Mouse (Mus musculus) forebrain, embryonic 14.5 days (tissue): ENCODE measurements at regions not wholly inside any gene's neighbourhood (a gene's known extent, or its start where the extent isn't known, plus 50 kb on each side); places are given as distances from the start of the nearest gene placed in this dataset.

Source experiments
- ATAC-seq: fragments of 200-750 bp; cut with Nextera tagmentation; 2 replicates; pipeline ENCODE4 v1.8.0; 2017; ENCODE audit warnings: mild to moderate bottlenecking, moderate library complexity
- DNase-seq: peaks from one replicate; pipeline ENCODE4 v3.0.0-alpha.2; 2015; ENCODE audit warnings: low spot score
- H3K27ac ChIP-seq: fragments of 300-500 bp; sonication (generic); 2 replicates; pipeline ENCODE4 v1.5.1; 2014; ENCODE audit warnings: low read depth, mild to moderate bottlenecking, control low read depth, low read length, moderate library complexity
- H3K27me3 ChIP-seq: fragments of 300-500 bp; sonication (generic); replicated peaks from 2 replicates; pipeline ENCODE4 v1.6.1; 2014; ENCODE audit warnings: low read length, control low read depth, mixed read lengths; ENCODE audit not compliant: control insufficient read depth, insufficient read depth
- H3K36me3 ChIP-seq: fragments of 300-500 bp; sonication (generic); 2 replicates; pipeline ENCODE4 v1.6.1; 2014; ENCODE audit warnings: low read length, control low read depth; ENCODE audit not compliant: control insufficient read depth, insufficient read depth
- H3K4me1 ChIP-seq: fragments of 300-500 bp; sonication (generic); 2 replicates; pipeline ENCODE4 v1.6.1; 2014; ENCODE audit warnings: antibody characterized with exemption, low read length, control low read depth; ENCODE audit not compliant: control insufficient read depth, insufficient read depth
- H3K4me2 ChIP-seq: fragments of 300-500 bp; sonication (generic); 2 replicates; pipeline ENCODE4 v1.6.1; 2014; ENCODE audit warnings: mild to moderate bottlenecking, control low read depth, low read length
- H3K4me3 ChIP-seq: fragments of 300-500 bp; sonication (generic); 2 replicates; pipeline ENCODE4 v1.5.1; 2014; ENCODE audit warnings: low read depth, low read length, control low read depth
- H3K9ac ChIP-seq: fragments of 300-500 bp; sonication (generic); 2 replicates; pipeline ENCODE4 v1.6.1; 2014; ENCODE audit warnings: mild to moderate bottlenecking, low read length, control low read depth, moderate library complexity
- H3K9me3 ChIP-seq: fragments of 300-500 bp; sonication (generic); replicated peaks from 2 replicates; pipeline ENCODE4 v1.6.1; 2016; ENCODE audit warnings: low read length, control low read depth, mixed read lengths; ENCODE audit not compliant: control insufficient read depth
- WGBS: fragments of 180-500 bp; shearing (Covaris S2); extraction: QIAGEN DNeasy Blood & Tissue Kit; methylation state at CpG from one replicate; pipeline ENCODE4 v1.1.7; 2014; 5-methylcytosine and 5-hydroxymethylcytosine counted together

DNA sequence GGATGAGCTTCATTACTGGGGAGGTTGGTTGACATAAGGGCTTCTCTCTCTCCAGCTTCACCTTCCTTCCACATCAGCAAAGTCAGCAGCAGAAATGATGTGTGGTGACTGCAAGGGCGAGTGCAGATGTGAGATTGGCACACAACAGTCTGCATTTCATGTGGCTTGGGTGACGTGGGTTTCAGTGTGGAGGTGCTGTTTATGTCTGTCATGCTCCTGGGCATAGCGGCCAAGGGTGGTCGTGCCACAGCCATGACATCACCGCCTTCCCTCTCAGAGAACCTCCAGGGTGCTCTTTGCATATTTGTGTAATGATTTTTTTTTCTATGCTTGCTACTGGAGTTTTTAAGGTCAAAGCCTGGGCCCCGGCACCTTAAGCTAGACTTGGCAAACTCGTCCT, 64.0 kb downstream of the Pthlh start:
- DNase-seq, result no peak
- Histone ChIP-seq H3K4me1 (no peaks in the 10 kb centered on the region), H3K9ac (no peak overlapping the region), H3K4me2 (no peak overlapping the region), H3K27me3 (no peaks in the 10 kb centered on the region), H3K27ac (no peak overlapping the region), H3K36me3 (no peaks in the 10 kb centered on the region), H3K4me3 (no peak overlapping the region), H3K9me3 (no peaks in the 10 kb centered on the region)
- 77% methylated on average over 7 of the region's 7 CpGs for WGBS
- ATAC-seq, result no peak

DNA sequence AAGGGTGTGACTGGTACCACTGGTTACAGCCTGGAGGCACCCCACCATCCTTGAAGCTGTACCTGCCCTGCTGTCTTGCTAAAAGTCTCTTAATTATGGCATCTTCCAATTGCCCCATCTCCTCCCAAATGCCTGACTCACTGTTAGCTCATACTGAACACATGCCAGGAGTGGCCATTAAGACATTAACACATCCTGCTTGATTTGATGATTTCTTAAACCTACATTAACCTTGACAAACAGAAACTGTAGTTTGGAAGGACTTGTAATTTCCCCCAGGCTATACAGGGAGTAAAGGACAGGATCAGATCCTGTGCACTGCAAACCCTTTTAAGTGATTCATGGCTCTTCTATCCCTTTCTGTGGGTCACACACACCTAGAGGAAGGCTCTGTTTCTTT, 64.6 kb downstream of the Pthlh start:
- Histone ChIP-seq H3K36me3 (no peaks in the 10 kb centered on the region), H3K4me3 (no peak overlapping the region), H3K9ac (no peak overlapping the region), H3K4me2 (no peak overlapping the region), H3K9me3 (no peaks in the 10 kb centered on the region), H3K27me3 (no peaks in the 10 kb centered on the region), H3K4me1 (no peaks in the 10 kb centered on the region), H3K27ac (no peak overlapping the region)
- ATAC-seq (no peak), DNase-seq (no peak)

GRCm38 (mm10) chr6:147196432-147196831, 67.6 kb downstream of the Pthlh start:
- Histone ChIP-seq H3K36me3 (no peaks in the 10 kb centered on the region), H3K27me3 (no peaks in the 10 kb centered on the region), H3K4me2 (no peak overlapping the region), H3K4me3 (no peak overlapping the region), H3K9me3 (no peaks in the 10 kb centered on the region), H3K27ac (no peak overlapping the region), H3K4me1 (no peaks in the 10 kb centered on the region), H3K9ac (no peak overlapping the region)
- DNase-seq (peak; percentile 8), ATAC-seq (no peak)
- 46% methylated on average over 4 of the region's 4 CpGs for WGBS

GRCm38 (mm10) chr6:147195277-147195676, 68.7 kb downstream of the Pthlh start:
- WGBS, result 86% methylated on average over 4 of the region's 4 CpGs
- DNase-seq, result no peak
- H3K27ac ChIP-seq, result no peak overlapping the region

GRCm38 (mm10) chr6:147187710-147188109, 76.3 kb downstream of the Pthlh start:
- H3K27ac ChIP-seq, result no peak overlapping the region
- ATAC-seq (no peak), DNase-seq (no peak)
- no peaks in the 10 kb centered on the region for H3K36me3 ChIP-seq
- H3K4me2 ChIP-seq, result no peak overlapping the region
- H3K4me3 ChIP-seq, result no peak overlapping the region
- no peaks in the 10 kb centered on the region for H3K4me1 ChIP-seq
- H3K9me3 ChIP-seq, result no peaks in the 10 kb centered on the region
- H3K9ac ChIP-seq, result no peak overlapping the region
- no peaks in the 10 kb centered on the region for H3K27me3 ChIP-seq
- WGBS, result 74% methylated on average over 5 of the region's 5 CpGs

More at GRCm38 (mm10) chr6:147195277-147195676, 68.7 kb downstream of the Pthlh start:
- H3K4me2 ChIP-seq, result no peak overlapping the region
- no peaks in the 10 kb centered on the region for H3K36me3 ChIP-seq
- H3K9ac ChIP-seq, result no peak overlapping the region
- H3K27me3 ChIP-seq, result no peaks in the 10 kb centered on the region
- no peak overlapping the region for H3K4me3 ChIP-seq
- no peaks in the 10 kb centered on the region for H3K9me3 ChIP-seq
- no peak for ATAC-seq
- no peaks in the 10 kb centered on the region for H3K4me1 ChIP-seq

DNA sequence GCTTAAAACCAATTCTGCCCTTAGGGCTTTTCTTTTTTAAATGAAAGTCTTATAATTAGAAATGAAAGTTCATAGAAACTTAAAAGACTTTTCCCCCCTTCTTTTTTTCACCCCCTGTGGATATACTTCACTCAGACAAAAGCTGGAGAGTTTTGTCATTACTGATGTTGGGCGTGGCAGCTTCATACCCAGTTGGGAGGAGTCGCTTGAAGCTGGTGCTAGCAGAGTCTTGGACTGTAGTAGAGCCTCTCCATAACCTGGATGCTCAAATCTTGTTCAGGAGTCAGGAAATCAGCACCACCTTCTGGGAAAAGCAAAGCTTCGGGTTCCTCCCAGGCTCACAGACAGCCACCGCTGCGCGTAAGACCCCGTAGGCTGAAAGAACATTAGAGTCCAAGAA, 85.7 kb downstream of the Pthlh start:
- H3K4me1 ChIP-seq, result no peaks in the 10 kb centered on the region
- H3K4me3 ChIP-seq, result no peak overlapping the region
- no peak overlapping the region for H3K4me2 ChIP-seq
- ATAC-seq (0 out of 2 replicates have a peak, but pooled peaks have one; percentile 32), DNase-seq (peak; percentile 21)
- H3K27me3 ChIP-seq, result no peaks in the 10 kb centered on the region
- no peaks in the 10 kb centered on the region for H3K36me3 ChIP-seq
- no peak overlapping the region for H3K27ac ChIP-seq
- 29% methylated on average over 7 of the region's 7 CpGs for WGBS
- no peak overlapping the region for H3K9ac ChIP-seq
- H3K9me3 ChIP-seq, result no peaks in the 10 kb centered on the region

GRCm38 (mm10) chr6:147176176-147176575, 85.0 kb downstream of the Klhl42 start:
- no peaks in the 10 kb centered on the region for H3K27me3 ChIP-seq
- no peak overlapping the region for H3K4me2 ChIP-seq
- H3K4me1 ChIP-seq, result no peaks in the 10 kb centered on the region
- H3K27ac ChIP-seq, result no peak overlapping the region
- ATAC-seq, result no peak
- 59% methylated on average over 1 of the region's 1 CpGs for WGBS
- no peaks in the 10 kb centered on the region for H3K9me3 ChIP-seq
- H3K9ac ChIP-seq, result no peak overlapping the region
- H3K4me3 ChIP-seq, result no peak overlapping the region
- H3K36me3 ChIP-seq, result no peaks in the 10 kb centered on the region
- no peak for DNase-seq
